Mouse (Mus musculus) intestine, embryonic 15.5 days (tissue): ENCODE results near the gene Insig2. TPM values are rescaled to one million over a fixed set of nuclear protein-coding genes. Genes with fewer than 3 reads are reported as not detected.

Experiments used
- polyA plus RNA-seq: library from polyadenylated mRNA; unstranded; fragments of >200 nt; fragmentation: Nextera tagmentation; extraction: Ambion mirVana; gene quantifications from 2 replicates; pipeline ENCODE4 v1.2.1, GENCODE M21; 2015

The Insig2 gene
- polyA plus RNA-seq, 1 experiment from 2014 or later: 31.9 TPM

Other genes with a start within 250 kb of the Insig2 start
- 11.2 and 11.6 TPM in 2 replicates for gene Ccdc93, start 98.5 kb upstream of the Insig2 start, polyA plus RNA-seq
- gene Htr5b, start 195.9 kb upstream of the Insig2 start, polyA plus RNA-seq: 0.11 and 0.44 TPM in 2 replicates
- gene Ddx18, start 235.4 kb upstream of the Insig2 start, polyA plus RNA-seq: 55.8 and 68.1 TPM in 2 replicates